Comparison of ENCODE assay signal across 9 mouse cellular contexts in genomic region chr13:60015854-60016366, GRCm38 (mm10).
DNase-seq lines count a peak whose midpoint lies in the region; ATAC-seq and TF ChIP-seq lines count a peak whose summit lies in the region.
"Had no signal": no experiment of that assay in that cellular context is flagged by ENCODE, and none has a peak within 500 bp of the region (broad histone marks: within the 10 kb centered on the region; RNA-seq: fewer than 3 reads in every experiment).

No protein-coding gene starts in this region.

- TF ChIP-seq CTCF in gastrocnemius, adult 2 months (IDR thresholded peaks at IDR 0.05) = no peak

- intact Hi-C loops in gastrocnemius, adult 2 months (cut with DNase I) = loop anchor here (10.0 kb wide), 1 partner anchor 59 kb away; no protein-coding TSS in a partner anchor

- no peak overlapping the region for H3K9ac ChIP-seq in intestine, embryonic 16.5 days (ENCODE audit: low read depth, low read length)
- H3K9ac ChIP-seq: hindbrain, embryonic 15.5 days had no signal

- ATAC-seq in intestine, embryonic 16.5 days = no peak
- no peak for ATAC-seq in inflammation-experienced regulatory T-cells, adult 6 months

- H3K27ac ChIP-seq in gastrocnemius, adult 2 months = peak overlapping the region; percentile 69
- peak overlapping the region; percentile 97 for H3K27ac ChIP-seq in brown adipose tissue, adult 24 weeks (replicated peaks; ENCODE audit: low read depth, low read length)
- peak overlapping the region; percentile 24; the same call in 1 of the 2 replicates for H3K27ac ChIP-seq in intestine, embryonic 16.5 days (ENCODE audit: low read length)
- H3K27ac ChIP-seq: hindbrain, embryonic 15.5 days had no signal

- no peaks in the 10 kb centered on the region for H3K27me3 ChIP-seq in intestine, embryonic 16.5 days (replicated peaks; ENCODE audit: control insufficient read depth, insufficient read depth, low read length)
- H3K27me3 ChIP-seq: hindbrain, embryonic 15.5 days had no signal

- WGBS in intestine, embryonic 16.5 days = 55% methylated on average over 8 of the region's 8 CpGs

- peaks cover 7% of the 10 kb centered on the region for H3K4me1 ChIP-seq in brown adipose tissue, adult 24 weeks (ENCODE audit: control insufficient read depth, insufficient read depth, insufficient read length, low read length)
- peaks cover 14% of the 10 kb centered on the region for H3K4me1 ChIP-seq in intestine, embryonic 16.5 days (ENCODE audit: control insufficient read depth, insufficient read depth, low read length)

- H3K36me3 ChIP-seq in intestine, embryonic 16.5 days (ENCODE audit: control insufficient read depth, insufficient read depth, low read length) = no peaks in the 10 kb centered on the region
- H3K36me3 ChIP-seq: hindbrain, embryonic 15.5 days had no signal

- H3K9me3 ChIP-seq in intestine, embryonic 16.5 days (ENCODE audit: control insufficient read depth, low read length) = no peaks in the 10 kb centered on the region
- H3K9me3 ChIP-seq: hindbrain, embryonic 15.5 days had no signal

- no peak overlapping the region for H3K4me2 ChIP-seq in intestine, embryonic 16.5 days (ENCODE audit: low read depth, low read length)
- H3K4me2 ChIP-seq: hindbrain, embryonic 15.5 days had no signal

- DNase-seq in gastrocnemius, adult 2 months = peak; percentile 51
- DNase-seq in gastrocnemius, postnatal 4 days (ENCODE audit: low spot score in 2 of 2) = no peak
- peak; percentile 62 for DNase-seq in lung, postnatal 10 days
- DNase-seq in embryo, embryonic 10.5 days (ENCODE audit: low spot score) = no peak
- DNase-seq in layer of hippocampus, adult 9-11 months = no peak

- H3K4me3 ChIP-seq in gastrocnemius, adult 2 months = no peak overlapping the region
- no peak overlapping the region for H3K4me3 ChIP-seq in brown adipose tissue, adult 24 weeks (ENCODE audit: insufficient read depth, low read depth, low read length)
- no peak overlapping the region for H3K4me3 ChIP-seq in intestine, embryonic 16.5 days (ENCODE audit: low read length)
- H3K4me3 ChIP-seq: hindbrain, embryonic 15.5 days had no signal

Comparison
In these comparisons a context has a peak if more than half of its experiments do, and no peak if none do; other contexts are left out.
1. DNase-seq: peak in gastrocnemius, adult 2 months (single experiment) and lung, postnatal 10 days (single experiment); none in gastrocnemius, postnatal 4 days (0 of 2), embryo, embryonic 10.5 days (single experiment) and layer of hippocampus, adult 9-11 months (single experiment).
2. H3K27ac ChIP-seq: peak in every context shown above with its lines; median percentile 97 in brown adipose tissue, adult 24 weeks; 69 in gastrocnemius, adult 2 months; 24 in intestine, embryonic 16.5 days.